Mouse (Mus musculus) ES-E14 (cell line): ENCODE data around the gene Abca13. TPM values are rescaled to one million over a fixed set of nuclear protein-coding genes. Genes with fewer than 3 reads are reported as not detected.
"Not testable (repeated sequence)": the region's sequence is repeated elsewhere in the genome, so short reads cannot be mapped to it uniquely, and the experiment has no call there.

Experiments used
- DNase-seq: peaks from one replicate; pipeline ENCODE4 v3.0.0-alpha.2; 2013; ENCODE audit warnings: low read depth, low spot score
- H3K27ac ChIP-seq: 2 replicates; pipeline ENCODE4 v1.5.1; 2012; ENCODE audit warnings: low read depth, mild to moderate bottlenecking, low read length, moderate library complexity, mixed read lengths; ENCODE audit not compliant: poor library complexity, insufficient read depth, severe bottlenecking
- H3K36me3 ChIP-seq: 2 replicates; pipeline ENCODE4 v1.6.1; 2012; ENCODE audit warnings: mild to moderate bottlenecking, low read length, moderate library complexity, mixed read lengths; ENCODE audit not compliant: control insufficient read depth, poor library complexity, insufficient read depth, severe bottlenecking
- H3K4me1 ChIP-seq, 2 experiments: fragments of 150-350 bp in 1 of 2; sonication (generic) in 1 of 2; 2 replicates each; pipeline ENCODE4 v1.6.1; 2012; ENCODE audit warnings: low read length in 2 of 2, mild to moderate bottlenecking in 1 of 2, mixed read lengths in 1 of 2; ENCODE audit not compliant: control insufficient read depth in 2 of 2, insufficient read depth in 2 of 2, poor library complexity in 1 of 2
- H3K4me3 ChIP-seq, 2 experiments: fragments of 150-350 bp in 1 of 2; sonication (generic) in 1 of 2; 2 replicates each; pipeline ENCODE4 v1.5.1; 2012; ENCODE audit warnings: low read length in 2 of 2, low read depth in 1 of 2, mild to moderate bottlenecking in 1 of 2, mixed read lengths in 1 of 2; ENCODE audit not compliant: insufficient read depth in 1 of 2, poor library complexity in 1 of 2, severe bottlenecking in 1 of 2
- H3K9ac ChIP-seq: 2 replicates; pipeline ENCODE4 v1.6.1; 2012; ENCODE audit warnings: low read depth, mild to moderate bottlenecking, low read length, mixed read lengths; ENCODE audit not compliant: poor library complexity, insufficient read depth, severe bottlenecking
- H3K9me3 ChIP-seq: fragments of 150-350 bp; sonication (generic); 2 replicates; pipeline ENCODE4 v1.6.1; 2012; ENCODE audit warnings: low read depth, mild to moderate bottlenecking, low read length; ENCODE audit not compliant: control insufficient read depth, insufficient read depth
- CHD2 ChIP-seq: IDR thresholded peaks from 2 replicates; pipeline ENCODE4 v1.6.1; 2014; ENCODE audit warnings: mild to moderate bottlenecking, low read depth, low read length, inconsistent platforms
- HCFC1 ChIP-seq: IDR thresholded peaks from 2 replicates; pipeline ENCODE4 v1.6.1; 2012; ENCODE audit warnings: low read length, inconsistent platforms, borderline replicate concordance; ENCODE audit not compliant: insufficient read depth
- MAFK ChIP-seq: IDR thresholded peaks from 2 replicates; pipeline ENCODE4 v1.6.1; 2014; ENCODE audit warnings: mild to moderate bottlenecking, low read depth, low read length, inconsistent platforms; ENCODE audit not compliant: insufficient read depth
- ZC3H11A ChIP-seq: IDR thresholded peaks from 2 replicates; pipeline ENCODE4 v1.6.1; 2012; ENCODE audit warnings: low read depth, mild to moderate bottlenecking, inconsistent platforms, low read length, borderline replicate concordance
- ZNF384 ChIP-seq: IDR thresholded peaks from 2 replicates; pipeline ENCODE4 v1.6.1; 2012; ENCODE audit warnings: low read depth, low read length, inconsistent platforms
- in situ Hi-C, 2 experiments: fragments of 600-800 bp; cut with MboI; formaldehyde crosslinking; loops; one replicate each; pipeline ENCODE4 v1.15.1; 2025; ENCODE audit warnings: low sequenced_read_pairs in 2 of 2, inconsistent platforms in 1 of 2; ENCODE audit not compliant: unreplicated experiment in 2 of 2
- total RNA-seq: library from RNA; depleted of rRNA; stranded (reverse); fragments of 300-350 nt; gene quantifications from 2 replicates; pipeline ENCODE4 v1.2.3, GENCODE M21; 2012

The Abca13 gene
- total RNA-seq, 1 experiment = 0.62 TPM

DNA sequence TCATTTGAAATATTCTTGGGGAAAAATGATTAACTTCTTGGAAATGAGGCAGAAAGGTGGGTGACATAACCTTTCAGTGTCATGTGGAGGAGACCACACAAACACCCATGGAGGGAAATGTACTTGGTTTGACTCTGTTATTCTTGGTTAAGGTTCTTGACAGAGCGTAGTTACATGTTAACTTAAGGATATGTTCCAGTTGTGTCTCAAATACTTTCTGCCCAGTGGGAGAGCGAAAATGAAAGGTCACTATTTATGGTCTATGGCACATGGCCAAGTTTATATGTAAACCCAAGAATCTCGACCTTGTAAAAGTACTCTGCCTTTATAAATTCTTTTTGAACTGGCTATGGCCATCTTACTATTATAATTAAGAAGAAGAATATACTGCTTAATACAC, 31.8 kb upstream of the Abca13 start:
- Histone ChIP-seq H3K4me3 (no peak overlapping the region), H3K9ac (no peak overlapping the region), H3K36me3 (no peaks in the 10 kb centered on the region), H3K27ac (no peak overlapping the region), H3K4me1 (no peaks in the 10 kb centered on the region), H3K9me3 (no peaks in the 10 kb centered on the region)
- in situ Hi-C loops = no loop called here
- TF ChIP-seq CHD2 = no peak
- TF ChIP-seq ZNF384 = no peak
- TF ChIP-seq HCFC1 = no peak
- TF ChIP-seq ZC3H11A = no peak
- TF ChIP-seq MAFK = no peak
- DNase-seq = no peak

DNA sequence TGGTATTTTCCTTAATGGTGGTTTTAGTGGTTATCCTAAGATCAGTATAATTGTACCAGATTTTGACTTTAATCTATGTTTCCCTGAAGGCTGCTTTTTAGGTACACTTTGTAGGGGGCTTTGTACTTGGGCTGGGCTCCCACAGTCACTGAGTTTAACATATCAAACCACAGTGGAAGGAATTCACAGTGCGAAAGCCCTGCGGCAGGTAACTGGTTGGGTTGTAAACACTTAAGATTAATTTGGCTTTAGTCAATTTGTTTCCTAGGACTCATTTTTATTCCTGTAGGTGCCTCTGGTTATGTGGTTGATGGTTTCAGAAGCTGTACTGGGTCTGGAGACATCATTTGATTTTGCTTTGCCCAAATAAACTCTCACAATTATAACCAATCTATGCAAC, 24.4 kb upstream of the Abca13 start:
- in situ Hi-C loops = no loop called here
- TF ChIP-seq HCFC1 (no peak), MAFK (no peak), CHD2 (no peak), ZNF384 (no peak), ZC3H11A (no peak)
- no peak for DNase-seq
- H3K9ac ChIP-seq = no peak overlapping the region
- H3K9me3 ChIP-seq = no peaks in the 10 kb centered on the region
- no peaks in the 10 kb centered on the region for H3K36me3 ChIP-seq
- peaks cover 0 to 3% of the 10 kb centered on the region in 2 experiments; a peak in 1 of 4 replicates for H3K4me1 ChIP-seq
- no peak overlapping the region for H3K4me3 ChIP-seq
- H3K27ac ChIP-seq = no peak overlapping the region

DNA sequence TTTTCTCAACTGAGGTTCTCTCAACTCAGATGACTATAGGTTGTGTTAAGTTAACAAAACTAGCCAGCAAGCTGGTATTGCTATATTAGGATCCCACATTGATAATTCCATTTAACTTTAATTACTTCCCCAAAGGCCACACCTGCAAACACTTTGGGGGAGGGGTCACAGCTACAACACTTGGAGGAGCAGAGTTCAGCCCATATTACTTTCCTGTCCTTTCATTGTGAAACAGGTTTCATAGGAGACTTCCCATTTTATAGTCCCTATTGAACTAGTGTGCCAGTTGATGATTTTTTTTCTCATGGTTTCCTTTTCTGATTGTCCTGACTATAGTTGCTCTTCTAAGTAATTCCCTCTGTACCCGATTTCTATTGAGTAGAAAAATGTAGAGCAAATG, 10.3 kb upstream of the Abca13 start:
- in situ Hi-C loops = no loop called here

GRCm38 (mm10) chr11:9189471-9189870, 2.3 kb upstream of the Abca13 start:
- in situ Hi-C loops, H3K9ac ChIP-seq, H3K4me3 ChIP-seq, DNase-seq, H3K4me1 ChIP-seq, H3K36me3 ChIP-seq, H3K9me3 ChIP-seq, H3K27ac ChIP-seq: not testable (repeated sequence)

More for the DNA sequence above, 10.3 kb upstream of the Abca13 start:
- no peak for DNase-seq
- Histone ChIP-seq H3K4me3 (no peak overlapping the region), H3K27ac (no peak overlapping the region), H3K9ac (no peak overlapping the region), H3K9me3 (no peaks in the 10 kb centered on the region), H3K4me1 (no peaks in the 10 kb centered on the region), H3K36me3 (no peaks in the 10 kb centered on the region)
- no peak for TF ChIP-seq CHD2
- TF ChIP-seq ZC3H11A = no peak
- no peak for TF ChIP-seq ZNF384
- TF ChIP-seq HCFC1 = no peak
- TF ChIP-seq MAFK = no peak

- Histone ChIP-seq H3K36me3 (no peaks in the 10 kb centered on the region), H3K27ac (no peak overlapping the region), H3K4me3 (no peak overlapping the region), H3K9me3 (no peaks in the 10 kb centered on the region), H3K4me1 (no peaks in the 10 kb centered on the region), H3K9ac (no peak overlapping the region)
- in situ Hi-C loops = no loop called here
- no peak for DNase-seq
- TF ChIP-seq HCFC1 (no peak), ZC3H11A (no peak), MAFK (no peak), CHD2 (no peak), ZNF384 (no peak)
Measured at GRCm38 (mm10) chr11:9190772-9191554, 779 bp upstream of the Abca13 start.
